Comparison of ENCODE assay signal across 21 mouse cellular contexts in genomic region chr1:190007271-190007670, GRCm38 (mm10).
DNase-seq lines count a peak whose midpoint lies in the region; ATAC-seq lines count a peak whose summit lies in the region.
"Had no signal": no experiment of that assay in that cellular context is flagged by ENCODE, and none has a peak within 500 bp of the region (broad histone marks: within the 10 kb centered on the region; RNA-seq: fewer than 3 reads in every experiment).

No protein-coding gene starts in this region.

- WGBS in embryonic facial prominence, embryonic 12.5 days = 59% methylated on average over 7 of the region's 7 CpGs
- 58% methylated on average over 7 of the region's 7 CpGs for WGBS in embryonic facial prominence, embryonic 10.5 days
- WGBS in heart, embryonic 16.5 days = 36% methylated on average over 7 of the region's 7 CpGs
- WGBS in heart, embryonic 10.5 days = 46% methylated on average over 7 of the region's 7 CpGs
- WGBS in midbrain, embryonic 14.5 days = 66% methylated on average over 7 of the region's 7 CpGs
- 62% methylated on average over 7 of the region's 7 CpGs for WGBS in midbrain, embryonic 15.5 days
- WGBS in midbrain, embryonic 13.5 days = 66% methylated on average over 7 of the region's 7 CpGs

- H3K9me3 ChIP-seq in embryonic facial prominence, embryonic 12.5 days = no peaks in the 10 kb centered on the region
- H3K9me3 ChIP-seq in embryonic facial prominence, embryonic 10.5 days = no peaks in the 10 kb centered on the region
- no peaks in the 10 kb centered on the region for H3K9me3 ChIP-seq in heart, embryonic 16.5 days (replicated peaks; ENCODE audit: control insufficient read depth, low read length)
- no peaks in the 10 kb centered on the region for H3K9me3 ChIP-seq in heart, embryonic 10.5 days
- no peaks in the 10 kb centered on the region for H3K9me3 ChIP-seq in midbrain, embryonic 14.5 days (ENCODE audit: control insufficient read depth, low read length)
- H3K9me3 ChIP-seq in midbrain, embryonic 15.5 days = no peaks in the 10 kb centered on the region
- H3K9me3 ChIP-seq in midbrain, embryonic 13.5 days = no peaks in the 10 kb centered on the region
- H3K9me3 ChIP-seq: forebrain, embryonic 15.5 days; hindbrain, embryonic 10.5 days; hindbrain, embryonic 15.5 days had no signal

- DNase-seq in embryonic facial prominence, embryonic 10.5 days (ENCODE audit: low spot score) = no peak
- no peak for DNase-seq in heart, embryonic 10.5 days (ENCODE audit: low spot score)
- DNase-seq in midbrain, embryonic 14.5 days = peak; percentile 4
- DNase-seq in gastrocnemius, postnatal 4 days (ENCODE audit: low spot score in 2 of 2) = no peak
- DNase-seq: adrenal gland, postnatal 25 days; B cell, adult 2 months; cerebellum, adult 18-20 months; cerebellum, adult 9-11 months; cerebellum, postnatal 36 days; gastrocnemius, postnatal 36 days; heart, adult 2 months had no signal

- no peak overlapping the region for H3K4me3 ChIP-seq in embryonic facial prominence, embryonic 12.5 days
- H3K4me3 ChIP-seq in embryonic facial prominence, embryonic 10.5 days = no peak overlapping the region
- H3K4me3 ChIP-seq in heart, embryonic 16.5 days (ENCODE audit: low read length) = no peak overlapping the region
- H3K4me3 ChIP-seq in heart, embryonic 10.5 days = no peak overlapping the region
- no peak overlapping the region for H3K4me3 ChIP-seq in midbrain, embryonic 14.5 days (replicated peaks; ENCODE audit: low read depth, low read length)
- H3K4me3 ChIP-seq in midbrain, embryonic 15.5 days = no peak overlapping the region
- H3K4me3 ChIP-seq in midbrain, embryonic 13.5 days (replicated peaks) = no peak overlapping the region
- H3K4me3 ChIP-seq: forebrain, embryonic 15.5 days; heart, adult 2 months; hindbrain, embryonic 10.5 days; hindbrain, embryonic 15.5 days had no signal

- no peaks in the 10 kb centered on the region; the same call in 1 of the 2 replicates for H3K4me1 ChIP-seq in embryonic facial prominence, embryonic 12.5 days
- peaks cover 19% of the 10 kb centered on the region for H3K4me1 ChIP-seq in embryonic facial prominence, embryonic 10.5 days
- peaks cover 7% of the 10 kb centered on the region for H3K4me1 ChIP-seq in heart, embryonic 16.5 days (ENCODE audit: control insufficient read depth, insufficient read depth, low read length)
- H3K4me1 ChIP-seq in heart, embryonic 10.5 days = peaks cover 19% of the 10 kb centered on the region
- no peaks in the 10 kb centered on the region for H3K4me1 ChIP-seq in midbrain, embryonic 14.5 days (ENCODE audit: control insufficient read depth, insufficient read depth, low read length)
- H3K4me1 ChIP-seq in midbrain, embryonic 15.5 days = 0 out of 2 replicates have a peak, but pooled peaks cover 7% of the 10 kb centered on the region
- H3K4me1 ChIP-seq in midbrain, embryonic 13.5 days (replicated peaks) = peaks cover 8% of the 10 kb centered on the region
- H3K4me1 ChIP-seq: forebrain, embryonic 15.5 days; hindbrain, embryonic 15.5 days had no signal

- H3K4me2 ChIP-seq in embryonic facial prominence, embryonic 12.5 days (replicated peaks) = no peak overlapping the region
- H3K4me2 ChIP-seq in heart, embryonic 16.5 days (ENCODE audit: low read depth, low read length) = no peak overlapping the region
- no peak overlapping the region for H3K4me2 ChIP-seq in midbrain, embryonic 14.5 days (ENCODE audit: low read length)
- H3K4me2 ChIP-seq in midbrain, embryonic 15.5 days = no peak overlapping the region
- H3K4me2 ChIP-seq in midbrain, embryonic 13.5 days (replicated peaks) = no peak overlapping the region
- H3K4me2 ChIP-seq: forebrain, embryonic 15.5 days; hindbrain, embryonic 15.5 days had no signal

- no peak overlapping the region for H3K27ac ChIP-seq in embryonic facial prominence, embryonic 12.5 days
- no peak overlapping the region for H3K27ac ChIP-seq in embryonic facial prominence, embryonic 10.5 days (replicated peaks)
- no peak overlapping the region for H3K27ac ChIP-seq in heart, embryonic 16.5 days (ENCODE audit: low read length)
- H3K27ac ChIP-seq in heart, embryonic 10.5 days = no peak overlapping the region
- H3K27ac ChIP-seq in midbrain, embryonic 14.5 days (replicated peaks; ENCODE audit: low read depth, low read length) = no peak overlapping the region
- no peak overlapping the region for H3K27ac ChIP-seq in midbrain, embryonic 15.5 days
- no peak overlapping the region for H3K27ac ChIP-seq in midbrain, embryonic 13.5 days
- H3K27ac ChIP-seq: forebrain, embryonic 15.5 days; heart, adult 2 months; hindbrain, embryonic 10.5 days; hindbrain, embryonic 15.5 days had no signal

- no peak overlapping the region for H3K9ac ChIP-seq in embryonic facial prominence, embryonic 12.5 days
- no peak overlapping the region for H3K9ac ChIP-seq in heart, embryonic 16.5 days (ENCODE audit: low read length)
- H3K9ac ChIP-seq in midbrain, embryonic 14.5 days (replicated peaks; ENCODE audit: low read length) = no peak overlapping the region
- no peak overlapping the region for H3K9ac ChIP-seq in midbrain, embryonic 15.5 days
- no peak overlapping the region for H3K9ac ChIP-seq in midbrain, embryonic 13.5 days (replicated peaks)
- H3K9ac ChIP-seq: forebrain, embryonic 15.5 days; hindbrain, embryonic 15.5 days had no signal

- H3K36me3 ChIP-seq in embryonic facial prominence, embryonic 12.5 days = no peaks in the 10 kb centered on the region
- no peaks in the 10 kb centered on the region for H3K36me3 ChIP-seq in embryonic facial prominence, embryonic 10.5 days (replicated peaks)
- H3K36me3 ChIP-seq in heart, embryonic 16.5 days (ENCODE audit: control insufficient read depth, insufficient read depth) = no peaks in the 10 kb centered on the region
- no peaks in the 10 kb centered on the region for H3K36me3 ChIP-seq in heart, embryonic 10.5 days
- no peaks in the 10 kb centered on the region for H3K36me3 ChIP-seq in midbrain, embryonic 14.5 days (ENCODE audit: control insufficient read depth, insufficient read depth, low read length)
- no peaks in the 10 kb centered on the region for H3K36me3 ChIP-seq in midbrain, embryonic 15.5 days (replicated peaks)
- H3K36me3 ChIP-seq in midbrain, embryonic 13.5 days = no peaks in the 10 kb centered on the region
- H3K36me3 ChIP-seq: forebrain, embryonic 15.5 days; hindbrain, embryonic 10.5 days; hindbrain, embryonic 15.5 days had no signal

- 0 out of 2 replicates have a peak, but pooled peaks have one; percentile 28 for ATAC-seq in embryonic facial prominence, embryonic 12.5 days (ENCODE audit: insufficient number of reproducible peaks, insufficient read depth, low FRiP score, low TSS enrichment)
- peak; percentile 67; the same call in 1 of the 2 replicates for ATAC-seq in heart, embryonic 16.5 days (replicated peaks; ENCODE audit: extremely low read depth, insufficient read depth, low FRiP score)
- ATAC-seq in midbrain, embryonic 14.5 days (ENCODE audit: low FRiP score, low TSS enrichment) = no peak
- no peak for ATAC-seq in midbrain, embryonic 15.5 days (replicated peaks)
- ATAC-seq in midbrain, embryonic 13.5 days = no peak
- ATAC-seq: activated CD4-positive, CD25-positive, alpha-beta regulatory T cell, adult 4 months; CD4-positive, CD25-positive, alpha-beta regulatory T cell, adult 4 months; forebrain, embryonic 15.5 days; intestine, postnatal 0 days had no signal

- no peaks in the 10 kb centered on the region for H3K27me3 ChIP-seq in embryonic facial prominence, embryonic 12.5 days
- H3K27me3 ChIP-seq in embryonic facial prominence, embryonic 10.5 days (replicated peaks; ENCODE audit: low read depth, poor library complexity, severe bottlenecking) = peaks cover 12% of the 10 kb centered on the region; the same call in 1 of the 2 replicates
- H3K27me3 ChIP-seq in heart, embryonic 16.5 days (ENCODE audit: control insufficient read depth, insufficient read depth, low read length) = no peaks in the 10 kb centered on the region
- H3K27me3 ChIP-seq in heart, embryonic 10.5 days (ENCODE audit: insufficient read depth, poor library complexity, severe bottlenecking) = no peaks in the 10 kb centered on the region
- no peaks in the 10 kb centered on the region for H3K27me3 ChIP-seq in midbrain, embryonic 14.5 days (ENCODE audit: control insufficient read depth, insufficient read depth, low read length)
- H3K27me3 ChIP-seq in midbrain, embryonic 15.5 days (replicated peaks) = no peaks in the 10 kb centered on the region
- H3K27me3 ChIP-seq in midbrain, embryonic 13.5 days = 0 out of 2 replicates have a peak, but pooled peaks cover 4% of the 10 kb centered on the region
- H3K27me3 ChIP-seq: forebrain, embryonic 15.5 days; hindbrain, embryonic 15.5 days had no signal

Comparison
In these comparisons a context has a peak if more than half of its experiments do, and no peak if none do; other contexts are left out.
1. ATAC-seq: peak in embryonic facial prominence, embryonic 12.5 days (single experiment) and heart, embryonic 16.5 days (single experiment); none in midbrain, embryonic 14.5 days (single experiment), midbrain, embryonic 15.5 days (single experiment) and midbrain, embryonic 13.5 days (single experiment).